Mouse (Mus musculus): ENCODE data around the gene Vmn2r67. TPM values are rescaled to one million over a fixed set of nuclear protein-coding genes. Genes with fewer than 3 reads are reported as not detected.
"Not testable (repeated sequence)": the region's sequence is repeated elsewhere in the genome, so short reads cannot be mapped to it uniquely, and the experiment has no call there.

Vmn2r67 gene
- polyA plus RNA-seq (2017; shearing (Covaris generic)), result not detected

GRCm38 (mm10) chr7:85155898-85156297 lies at the start of gene Vmn2r67:
Gene Vmn2r67, minus strand, starts transcription at chr7:85155998.
- no peak for ATAC-seq

GRCm38 (mm10) chr7:85104531-85104930 lies 51.3 kb downstream of the Vmn2r67 start:
- ATAC-seq, result not testable (repeated sequence)

Other genes starting within 250 kb of the Vmn2r67 start
- gene Vmn2r65, start 191.9 kb downstream of the Vmn2r67 start, polyA plus RNA-seq (2017; shearing (Covaris generic)), result under 1 TPM in 1 of 3 experiments, not detected in 2; 0.03 TPM
- not detected for gene Vmn2r66, start 143.7 kb downstream of the Vmn2r67 start, polyA plus RNA-seq (2017; shearing (Covaris generic))
- gene Vmn2r68, start 81.8 kb upstream of the Vmn2r67 start, polyA plus RNA-seq (2017; shearing (Covaris generic)), result under 1 TPM in 1 of 3 experiments, not detected in 2; 0.09 TPM

Measured in inflammation-experienced regulatory T-cells, adult 6 months (primary cell).